Mouse (Mus musculus) cerebellum, postnatal 14 days (tissue): ENCODE data around the gene Tmem53.

Experiments
- DNase-seq, 2 experiments: peaks; one replicate each; pipeline ENCODE4 v3.0.0; 2021; ENCODE audit warnings: mixed read lengths in 2 of 2

Gene Tmem53

GRCm38 (mm10) chr4:117283271-117284191 is 31.8 kb downstream of the Tmem53 start:
- DNase-seq: peak; percentile 63 to 66

- no peak for DNase-seq
Observed at GRCm38 (mm10) chr4:117284363-117284762, 32.6 kb downstream of the Tmem53 start.

GRCm38 (mm10) chr4:117288277-117288926 is 36.7 kb downstream of the Tmem53 start:
- DNase-seq: no peak

- peak; percentile 83 for DNase-seq
Observed at GRCm38 (mm10) chr4:117288927-117289801, 37.4 kb downstream of the Tmem53 start.

- DNase-seq: no peak
Observed at GRCm38 (mm10) chr4:117291696-117292095, 39.9 kb downstream of the Tmem53 start.

GRCm38 (mm10) chr4:117296849-117297593 is 45.3 kb downstream of the Tmem53 start:
- no peak for DNase-seq

- no peak for DNase-seq
Observed at GRCm38 (mm10) chr4:117297819-117298218, 46.1 kb downstream of the Tmem53 start.

GRCm38 (mm10) chr4:117299921-117300320 is 48.2 kb downstream of the Tmem53 start:
- DNase-seq: no peak

GRCm38 (mm10) chr4:117302027-117302806 is 50.5 kb downstream of the Tmem53 start:
- no peak for DNase-seq

GRCm38 (mm10) chr4:117303581-117304238 is 52.0 kb downstream of the Tmem53 start:
- DNase-seq: no peak

GRCm38 (mm10) chr4:117304239-117305025 is 52.7 kb downstream of the Tmem53 start:
- no peak for DNase-seq

GRCm38 (mm10) chr4:117305461-117305860 is 53.7 kb downstream of the Tmem53 start:
- DNase-seq: no peak

- DNase-seq: no peak
Observed at GRCm38 (mm10) chr4:117307270-117307669, 55.5 kb downstream of the Tmem53 start.

- no peak for DNase-seq
Observed at GRCm38 (mm10) chr4:117309427-117309826, 57.7 kb downstream of the Tmem53 start.

- DNase-seq: no peak
Observed at GRCm38 (mm10) chr4:117311891-117312290, 60.1 kb downstream of the Tmem53 start.

- no peak for DNase-seq
Observed at GRCm38 (mm10) chr4:117312416-117313084, 60.8 kb downstream of the Tmem53 start.

GRCm38 (mm10) chr4:117313085-117313424 is 61.3 kb downstream of the Tmem53 start:
- peak; percentile 21 to 36 for DNase-seq

- DNase-seq: no peak
Observed at GRCm38 (mm10) chr4:117314849-117315500, 63.2 kb downstream of the Tmem53 start.

- DNase-seq: no peak
Observed at GRCm38 (mm10) chr4:117316800-117317199, 65.0 kb downstream of the Tmem53 start.
